Mouse (Mus musculus): ENCODE data around the gene Pyy.

GRCm38 (mm10) chr11:102107732-102108131 is at the start of gene Pyy:
- TF ChIP-seq CTCF (conservative IDR thresholded peaks at IDR 0.05; ENCODE audit: insufficient read depth, insufficient read length, low read depth, low read length) (no peak), POLR2A (IDR thresholded peaks at IDR 0.05; ENCODE audit: low read depth, low read length) (no peak)
